Mouse (Mus musculus): Measurements from ENCODE around the gene Cacnb4. TPM values are rescaled to one million over a fixed set of nuclear protein-coding genes. Genes with fewer than 3 reads are reported as not detected.

The Cacnb4 gene
- polyA plus RNA-seq, 1 experiment, result not detected

- 89% methylated on average over 6 of the region's 6 CpGs for WGBS
- Histone ChIP-seq H3K27ac (ENCODE audit: insufficient read depth, low read depth, low read length) (no peak overlapping the region), H3K4me1 (ENCODE audit: control insufficient read depth, insufficient read depth, low read length) (peaks cover 2% of the 10 kb centered on the region; the same call in 1 of the 2 replicates), H3K4me3 (ENCODE audit: insufficient read depth, low read depth, low read length) (no peak overlapping the region)
- TF ChIP-seq CTCF (IDR thresholded peaks at IDR 0.05; ENCODE audit: insufficient read depth, low read depth, low read length) (no peak), POLR2A (IDR thresholded peaks at IDR 0.05; ENCODE audit: insufficient read depth, low read depth, low read length) (no peak)
These were observed 137.3 kb downstream of the Cacnb4 start for GRCm38 (mm10) chr2:52539318-52539717.

- 85% methylated on average over 3 of the region's 3 CpGs for WGBS
- Histone ChIP-seq H3K27ac (ENCODE audit: insufficient read depth, low read depth, low read length) (no peak overlapping the region), H3K4me1 (ENCODE audit: control insufficient read depth, insufficient read depth, low read length) (peaks cover 2% of the 10 kb centered on the region; the same call in 1 of the 2 replicates), H3K4me3 (ENCODE audit: insufficient read depth, low read depth, low read length) (no peak overlapping the region)
- no peak for TF ChIP-seq CTCF (IDR thresholded peaks at IDR 0.05; ENCODE audit: insufficient read depth, low read depth, low read length)
- TF ChIP-seq POLR2A (IDR thresholded peaks at IDR 0.05; ENCODE audit: insufficient read depth, low read depth, low read length), result no peak
These were observed 139.0 kb downstream of the Cacnb4 start for GRCm38 (mm10) chr2:52537645-52538044.

GRCm38 (mm10) chr2:52537155-52537554 is 139.5 kb downstream of the Cacnb4 start:
- Histone ChIP-seq H3K27ac (ENCODE audit: insufficient read depth, low read depth, low read length) (no peak overlapping the region), H3K4me3 (ENCODE audit: insufficient read depth, low read depth, low read length) (no peak overlapping the region), H3K4me1 (ENCODE audit: control insufficient read depth, insufficient read depth, low read length) (peaks cover 2% of the 10 kb centered on the region; the same call in 1 of the 2 replicates)
- WGBS, result 92% methylated on average over 9 of the region's 9 CpGs
- TF ChIP-seq POLR2A (IDR thresholded peaks at IDR 0.05; ENCODE audit: insufficient read depth, low read depth, low read length) (no peak), CTCF (IDR thresholded peaks at IDR 0.05; ENCODE audit: insufficient read depth, low read depth, low read length) (no peak)

- H3K4me1 ChIP-seq (ENCODE audit: control insufficient read depth, insufficient read depth, low read length), result peaks cover 2% of the 10 kb centered on the region; the same call in 1 of the 2 replicates
- no peak overlapping the region for H3K4me3 ChIP-seq (ENCODE audit: insufficient read depth, low read depth, low read length)
- H3K27ac ChIP-seq (ENCODE audit: insufficient read depth, low read depth, low read length), result no peak overlapping the region
- 85% methylated on average over 4 of the region's 4 CpGs for WGBS
- TF ChIP-seq POLR2A (IDR thresholded peaks at IDR 0.05; ENCODE audit: insufficient read depth, low read depth, low read length) (no peak), CTCF (IDR thresholded peaks at IDR 0.05; ENCODE audit: insufficient read depth, low read depth, low read length) (no peak)
These were observed 140.1 kb downstream of the Cacnb4 start for GRCm38 (mm10) chr2:52536511-52536910.

- peaks cover 3% of the 10 kb centered on the region; the same call in 1 of the 2 replicates for H3K4me1 ChIP-seq (ENCODE audit: control insufficient read depth, insufficient read depth, low read length)
- H3K27ac ChIP-seq (ENCODE audit: insufficient read depth, low read depth, low read length), result no peak overlapping the region
- H3K4me3 ChIP-seq (ENCODE audit: insufficient read depth, low read depth, low read length), result no peak overlapping the region
- no peak for TF ChIP-seq CTCF (IDR thresholded peaks at IDR 0.05; ENCODE audit: insufficient read depth, low read depth, low read length)
- no peak for TF ChIP-seq POLR2A (IDR thresholded peaks at IDR 0.05; ENCODE audit: insufficient read depth, low read depth, low read length)
- 53% methylated on average over 5 of the region's 5 CpGs for WGBS
These were observed 142.9 kb downstream of the Cacnb4 start for GRCm38 (mm10) chr2:52533696-52534095.

GRCm38 (mm10) chr2:52530521-52530920 is 146.1 kb downstream of the Cacnb4 start:
- TF ChIP-seq CTCF (IDR thresholded peaks at IDR 0.05; ENCODE audit: insufficient read depth, low read depth, low read length) (no peak), POLR2A (IDR thresholded peaks at IDR 0.05; ENCODE audit: insufficient read depth, low read depth, low read length) (no peak)
- H3K27ac ChIP-seq (ENCODE audit: insufficient read depth, low read depth, low read length), result no peak overlapping the region
- H3K4me1 ChIP-seq (ENCODE audit: control insufficient read depth, insufficient read depth, low read length), result peaks cover 13% of the 10 kb centered on the region
- H3K4me3 ChIP-seq (ENCODE audit: insufficient read depth, low read depth, low read length), result no peak overlapping the region
- WGBS, result 65% methylated on average over 2 of the region's 2 CpGs

GRCm38 (mm10) chr2:52529245-52529644 is 147.4 kb downstream of the Cacnb4 start:
- Histone ChIP-seq H3K4me1 (ENCODE audit: control insufficient read depth, insufficient read depth, low read length) (peaks cover 16% of the 10 kb centered on the region), H3K27ac (ENCODE audit: insufficient read depth, low read depth, low read length) (no peak overlapping the region), H3K4me3 (ENCODE audit: insufficient read depth, low read depth, low read length) (no peak overlapping the region)
- WGBS, result 56% methylated on average over 7 of the region's 7 CpGs
- TF ChIP-seq POLR2A (IDR thresholded peaks at IDR 0.05; ENCODE audit: insufficient read depth, low read depth, low read length), result no peak
- no peak for TF ChIP-seq CTCF (IDR thresholded peaks at IDR 0.05; ENCODE audit: insufficient read depth, low read depth, low read length)

GRCm38 (mm10) chr2:52525876-52526592 is 150.6 kb downstream of the Cacnb4 start:
- Histone ChIP-seq H3K27ac (ENCODE audit: insufficient read depth, low read depth, low read length) (no peak overlapping the region), H3K4me3 (ENCODE audit: insufficient read depth, low read depth, low read length) (no peak overlapping the region), H3K4me1 (ENCODE audit: control insufficient read depth, insufficient read depth, low read length) (peaks cover 16% of the 10 kb centered on the region)
- TF ChIP-seq POLR2A (IDR thresholded peaks at IDR 0.05; ENCODE audit: insufficient read depth, low read depth, low read length), result no peak
- no peak for TF ChIP-seq CTCF (IDR thresholded peaks at IDR 0.05; ENCODE audit: insufficient read depth, low read depth, low read length)
- WGBS, result 54% methylated on average over 11 of the region's 11 CpGs

GRCm38 (mm10) chr2:52523056-52523715 is 153.4 kb downstream of the Cacnb4 start:
- no peak for TF ChIP-seq POLR2A (IDR thresholded peaks at IDR 0.05; ENCODE audit: insufficient read depth, low read depth, low read length)
- TF ChIP-seq CTCF (IDR thresholded peaks at IDR 0.05; ENCODE audit: insufficient read depth, low read depth, low read length), result no peak
- 94% methylated on average over 7 of the region's 7 CpGs for WGBS
- peaks cover 12% of the 10 kb centered on the region for H3K4me1 ChIP-seq (ENCODE audit: control insufficient read depth, insufficient read depth, low read length)
- no peak overlapping the region for H3K27ac ChIP-seq (ENCODE audit: insufficient read depth, low read depth, low read length)
- no peak overlapping the region for H3K4me3 ChIP-seq (ENCODE audit: insufficient read depth, low read depth, low read length)

Measured in olfactory bulb, adult 2 months (tissue).